Mouse (Mus musculus): Measurements from ENCODE around the gene Ccpg1os.

DNA sequence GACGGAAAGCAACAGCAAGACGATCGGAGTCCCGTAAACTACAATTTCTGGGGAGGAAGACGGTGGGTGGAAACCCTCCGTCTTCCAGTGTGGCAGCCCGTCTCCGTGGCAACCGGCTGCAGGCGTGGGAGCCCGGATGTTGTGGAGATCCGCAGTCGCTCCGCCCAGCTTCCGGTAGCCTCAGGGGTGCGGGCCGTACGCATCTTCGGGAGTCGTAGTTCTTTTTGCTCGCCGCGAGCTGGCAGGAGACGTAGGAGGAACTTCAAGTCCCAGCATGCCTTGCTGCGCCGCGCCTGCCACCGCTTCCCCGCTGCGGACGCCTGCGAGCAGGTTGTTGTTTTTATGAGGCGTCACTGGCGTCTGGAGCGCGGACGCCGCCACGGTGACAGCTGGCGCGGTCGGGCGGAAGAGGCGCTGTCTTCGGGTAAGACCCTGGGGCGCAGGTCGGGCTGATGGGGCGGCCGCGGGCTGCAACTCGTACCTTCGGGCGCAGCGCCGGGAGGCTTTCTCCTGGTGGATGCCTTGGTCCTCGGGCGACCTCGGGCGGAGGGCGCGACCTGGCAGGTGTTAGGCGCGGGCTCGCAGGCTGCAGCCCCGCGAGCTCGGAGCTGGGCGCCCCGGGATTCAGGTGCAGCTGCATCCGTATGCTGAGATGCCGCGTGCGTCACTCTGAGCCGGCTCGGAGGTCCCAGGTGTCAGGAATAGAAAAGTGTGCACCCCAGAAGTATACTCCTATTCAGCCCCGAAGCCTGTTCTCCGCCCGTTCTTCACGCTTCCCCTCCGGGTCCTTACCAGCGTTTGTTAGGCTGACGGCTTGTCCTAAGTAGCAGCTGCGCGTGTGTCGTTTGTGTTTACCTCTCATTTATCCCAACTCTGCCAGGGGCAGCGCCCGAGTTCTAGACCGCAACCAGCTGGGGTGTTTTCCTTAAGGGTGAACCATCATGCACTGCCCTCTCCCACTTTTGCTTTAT, at the start of gene Ccpg1os, which contains the start of gene Ccpg1:
- TF ChIP-seq CHD1 (IDR thresholded peaks at IDR 0.05; ENCODE audit: low read depth, low read length) = no peak
- peak; percentile 50 to 57; a peak in 2 of 4 replicates for TF ChIP-seq POLR2A (IDR thresholded peaks at IDR 0.05; ENCODE audit: control insufficient read depth in 1 of 2, insufficient read depth in 1 of 2, low read depth in 1 of 2, low read length in 2 of 2, poor library complexity in 1 of 2)

All from MEL (cell line).